8 mouse cellular contexts compared by ENCODE assay signal in genomic region chr11:67020948-67021347, GRCm38 (mm10). TPM values are rescaled to one million over a fixed set of nuclear protein-coding genes. Genes with fewer than 3 reads are reported as not detected.
DNase-seq lines count a peak whose midpoint lies in the region; ATAC-seq lines count a peak whose summit lies in the region.

No protein-coding gene starts in this region.

- no peak overlapping the region for H3K27ac ChIP-seq in embryonic facial prominence, embryonic 14.5 days (replicated peaks; ENCODE audit: low read depth, low read length)
- H3K27ac ChIP-seq in heart, embryonic 12.5 days (ENCODE audit: poor library complexity, severe bottlenecking): no peak overlapping the region
- H3K27ac ChIP-seq in kidney, embryonic 16.5 days (ENCODE audit: low read length): no peak overlapping the region
- no peak overlapping the region for H3K27ac ChIP-seq in liver, embryonic 15.5 days (replicated peaks)
- H3K27ac ChIP-seq in neural tube, embryonic 15.5 days (replicated peaks): no peak overlapping the region

- H3K4me2 ChIP-seq in embryonic facial prominence, embryonic 14.5 days (ENCODE audit: low read depth, low read length): peak overlapping the region; percentile 47
- peak overlapping the region; percentile 49 for H3K4me2 ChIP-seq in heart, embryonic 12.5 days
- peak overlapping the region; percentile 53 for H3K4me2 ChIP-seq in kidney, embryonic 16.5 days (replicated peaks; ENCODE audit: low read depth, low read length)
- 0 out of 2 replicates have a peak overlapping the region, but pooled peaks have one; percentile 18 for H3K4me2 ChIP-seq in liver, embryonic 15.5 days
- H3K4me2 ChIP-seq in neural tube, embryonic 15.5 days: peak overlapping the region; percentile 56

- 0 out of 2 replicates have a peak, but pooled peaks cover 5% of the 10 kb centered on the region for H3K27me3 ChIP-seq in embryonic facial prominence, embryonic 14.5 days (replicated peaks; ENCODE audit: control insufficient read depth, insufficient read depth, low read length)
- peaks cover 14% of the 10 kb centered on the region for H3K27me3 ChIP-seq in heart, embryonic 12.5 days (replicated peaks)
- H3K27me3 ChIP-seq in kidney, embryonic 16.5 days (ENCODE audit: insufficient read depth, low read length): peaks cover 7% of the 10 kb centered on the region; the same call in 1 of the 2 replicates
- peaks cover 36% of the 10 kb centered on the region for H3K27me3 ChIP-seq in liver, embryonic 15.5 days
- peaks cover 5% of the 10 kb centered on the region; the same call in 1 of the 2 replicates for H3K27me3 ChIP-seq in neural tube, embryonic 15.5 days (replicated peaks)

- no peak for ATAC-seq in embryonic facial prominence, embryonic 14.5 days (ENCODE audit: low read depth)
- no peak for ATAC-seq in heart, embryonic 12.5 days (ENCODE audit: insufficient number of reproducible peaks, low FRiP score)
- no peak for ATAC-seq in kidney, embryonic 16.5 days (ENCODE audit: low FRiP score, low TSS enrichment)
- ATAC-seq in liver, embryonic 15.5 days (ENCODE audit: insufficient read depth): no peak
- peak; percentile 17; the same call in 1 of the 2 replicates for ATAC-seq in neural tube, embryonic 15.5 days (ENCODE audit: low FRiP score)

- peak overlapping the region; percentile 15 for H3K4me3 ChIP-seq in embryonic facial prominence, embryonic 14.5 days (ENCODE audit: low read depth, low read length)
- H3K4me3 ChIP-seq in heart, embryonic 12.5 days: 0 out of 2 replicates have a peak overlapping the region, but pooled peaks have one; percentile 17
- peak overlapping the region; percentile 26 for H3K4me3 ChIP-seq in kidney, embryonic 16.5 days (ENCODE audit: low read length)
- H3K4me3 ChIP-seq in liver, embryonic 15.5 days (replicated peaks): no peak overlapping the region
- H3K4me3 ChIP-seq in neural tube, embryonic 15.5 days (replicated peaks): peak overlapping the region; percentile 12; the same call in 1 of the 2 replicates

- no peaks in the 10 kb centered on the region for H3K36me3 ChIP-seq in embryonic facial prominence, embryonic 14.5 days (ENCODE audit: control insufficient read depth, insufficient read depth, low read length)
- H3K36me3 ChIP-seq in heart, embryonic 12.5 days: no peaks in the 10 kb centered on the region
- H3K36me3 ChIP-seq in kidney, embryonic 16.5 days (ENCODE audit: insufficient read depth, low read length): no peaks in the 10 kb centered on the region
- no peaks in the 10 kb centered on the region for H3K36me3 ChIP-seq in liver, embryonic 15.5 days (replicated peaks)
- H3K36me3 ChIP-seq in neural tube, embryonic 15.5 days: no peaks in the 10 kb centered on the region

- WGBS in embryonic facial prominence, embryonic 14.5 days: 4% methylated on average over 12 of the region's 12 CpGs
- 1% methylated on average over 12 of the region's 12 CpGs for WGBS in heart, embryonic 12.5 days
- WGBS in kidney, embryonic 16.5 days: 3% methylated on average over 12 of the region's 12 CpGs
- 4% methylated on average over 12 of the region's 12 CpGs for WGBS in liver, embryonic 15.5 days (ENCODE audit: insufficient replicate concordance)
- WGBS in neural tube, embryonic 15.5 days: 1% methylated on average over 12 of the region's 12 CpGs

- H3K9me3 ChIP-seq in embryonic facial prominence, embryonic 14.5 days (ENCODE audit: control insufficient read depth, low read length): no peaks in the 10 kb centered on the region
- no peaks in the 10 kb centered on the region for H3K9me3 ChIP-seq in heart, embryonic 12.5 days (replicated peaks)
- no peaks in the 10 kb centered on the region for H3K9me3 ChIP-seq in kidney, embryonic 16.5 days (ENCODE audit: low read length)
- no peaks in the 10 kb centered on the region for H3K9me3 ChIP-seq in liver, embryonic 15.5 days (replicated peaks)
- H3K9me3 ChIP-seq in neural tube, embryonic 15.5 days (replicated peaks): no peaks in the 10 kb centered on the region

- DNase-seq in A20 (ENCODE audit: low read depth, low spot score): peak; percentile 60
- DNase-seq in adrenal gland, postnatal 14 days: peak; percentile 78
- DNase-seq in embryonic facial prominence, embryonic 14.5 days (ENCODE audit: low spot score): peak; percentile 75
- DNase-seq in testis, postnatal 14 days (ENCODE audit: low spot score): peak; percentile 51

- H3K4me1 ChIP-seq in embryonic facial prominence, embryonic 14.5 days (ENCODE audit: control insufficient read depth, insufficient read depth, low read length): peaks cover 8% of the 10 kb centered on the region
- H3K4me1 ChIP-seq in heart, embryonic 12.5 days (replicated peaks): peaks cover 12% of the 10 kb centered on the region; the same call in 1 of the 2 replicates
- peaks cover 6% of the 10 kb centered on the region; the same call in 1 of the 2 replicates for H3K4me1 ChIP-seq in kidney, embryonic 16.5 days (ENCODE audit: insufficient read depth, low read length)
- H3K4me1 ChIP-seq in liver, embryonic 15.5 days (replicated peaks): peaks cover 22% of the 10 kb centered on the region
- H3K4me1 ChIP-seq in neural tube, embryonic 15.5 days: peaks cover 38% of the 10 kb centered on the region

- H3K9ac ChIP-seq in embryonic facial prominence, embryonic 14.5 days (ENCODE audit: low read depth, low read length): no peak overlapping the region
- H3K9ac ChIP-seq in heart, embryonic 12.5 days: no peak overlapping the region
- H3K9ac ChIP-seq in kidney, embryonic 16.5 days (replicated peaks; ENCODE audit: low read length): no peak overlapping the region; the same call in 1 of the 2 replicates
- H3K9ac ChIP-seq in liver, embryonic 15.5 days: no peak overlapping the region
- H3K9ac ChIP-seq in neural tube, embryonic 15.5 days (replicated peaks): no peak overlapping the region

RNA-seq across cellular contexts. Expression of gene Tmem220, which starts 4.0 kb away (rescaled TPM):
- 5.6 and 6.0 TPM in 2 replicates for total RNA-seq in adrenal gland, postnatal 14 days (2021)
- polyA plus RNA-seq in embryonic facial prominence, embryonic 14.5 days (2014; fragmentation: Nextera tagmentation; extraction: Ambion mirVana): 1.2 and 1.6 TPM in 2 replicates
- polyA plus RNA-seq in heart, embryonic 12.5 days (2016; fragmentation: Nextera tagmentation; extraction: Ambion mirVana): 1.3 TPM in 2 replicates
- 1.8 and 2.3 TPM in 2 replicates for polyA plus RNA-seq in kidney, embryonic 16.5 days (2015; fragmentation: Nextera tagmentation; extraction: Ambion mirVana)
- polyA plus RNA-seq in liver, embryonic 15.5 days (2015; fragmentation: Nextera tagmentation; extraction: Ambion mirVana): 2.5 TPM in 2 replicates
- 0.51 and 0.59 TPM in 2 replicates for polyA plus RNA-seq in neural tube, embryonic 15.5 days (2015; fragmentation: Nextera tagmentation; extraction: Ambion mirVana)

RNA-seq across cellular contexts. Expression of gene Adprm, which starts 31.4 kb away (rescaled TPM):
- total RNA-seq in adrenal gland, postnatal 14 days (2021): 18.6 and 20.5 TPM in 2 replicates
- polyA plus RNA-seq in embryonic facial prominence, embryonic 14.5 days (2014; fragmentation: Nextera tagmentation; extraction: Ambion mirVana): 30.4 and 31.9 TPM in 2 replicates
- polyA plus RNA-seq in heart, embryonic 12.5 days (2016; fragmentation: Nextera tagmentation; extraction: Ambion mirVana): 20.1 and 21.2 TPM in 2 replicates
- 29.9 TPM in 2 replicates for polyA plus RNA-seq in kidney, embryonic 16.5 days (2015; fragmentation: Nextera tagmentation; extraction: Ambion mirVana)
- 9.9 and 10.3 TPM in 2 replicates for polyA plus RNA-seq in liver, embryonic 15.5 days (2015; fragmentation: Nextera tagmentation; extraction: Ambion mirVana)
- polyA plus RNA-seq in neural tube, embryonic 15.5 days (2015; fragmentation: Nextera tagmentation; extraction: Ambion mirVana): 31.5 and 31.7 TPM in 2 replicates

RNA-seq across cellular contexts. Expression of gene Sco1, which starts 31.5 kb away (rescaled TPM):
- 21.4 and 24.3 TPM in 2 replicates for total RNA-seq in adrenal gland, postnatal 14 days (2021)
- 13.4 and 14.9 TPM in 2 replicates for polyA plus RNA-seq in embryonic facial prominence, embryonic 14.5 days (2014; fragmentation: Nextera tagmentation; extraction: Ambion mirVana)
- polyA plus RNA-seq in heart, embryonic 12.5 days (2016; fragmentation: Nextera tagmentation; extraction: Ambion mirVana): 24.3 and 25.8 TPM in 2 replicates
- polyA plus RNA-seq in kidney, embryonic 16.5 days (2015; fragmentation: Nextera tagmentation; extraction: Ambion mirVana): 16.3 and 17.7 TPM in 2 replicates
- polyA plus RNA-seq in liver, embryonic 15.5 days (2015; fragmentation: Nextera tagmentation; extraction: Ambion mirVana): 5.9 and 6.7 TPM in 2 replicates
- polyA plus RNA-seq in neural tube, embryonic 15.5 days (2015; fragmentation: Nextera tagmentation; extraction: Ambion mirVana): 12.3 and 12.7 TPM in 2 replicates

RNA-seq across cellular contexts. Expression of gene Myh3, which starts 57.2 kb away (rescaled TPM):
- 0.07 TPM in 1 of 2 replicates, not detected in the other for total RNA-seq in adrenal gland, postnatal 14 days (2021)
- 368 and 488 TPM in 2 replicates for polyA plus RNA-seq in embryonic facial prominence, embryonic 14.5 days (2014; fragmentation: Nextera tagmentation; extraction: Ambion mirVana)
- 0.47 and 0.55 TPM in 2 replicates for polyA plus RNA-seq in heart, embryonic 12.5 days (2016; fragmentation: Nextera tagmentation; extraction: Ambion mirVana)
- 4.7 and 5.1 TPM in 2 replicates for polyA plus RNA-seq in kidney, embryonic 16.5 days (2015; fragmentation: Nextera tagmentation; extraction: Ambion mirVana)
- 5.0 and 7.3 TPM in 2 replicates for polyA plus RNA-seq in liver, embryonic 15.5 days (2015; fragmentation: Nextera tagmentation; extraction: Ambion mirVana)
- 8.3 and 13.4 TPM in 2 replicates for polyA plus RNA-seq in neural tube, embryonic 15.5 days (2015; fragmentation: Nextera tagmentation; extraction: Ambion mirVana)
